Mouse (Mus musculus): Measurements from ENCODE around the gene Gnmt.

DNA sequence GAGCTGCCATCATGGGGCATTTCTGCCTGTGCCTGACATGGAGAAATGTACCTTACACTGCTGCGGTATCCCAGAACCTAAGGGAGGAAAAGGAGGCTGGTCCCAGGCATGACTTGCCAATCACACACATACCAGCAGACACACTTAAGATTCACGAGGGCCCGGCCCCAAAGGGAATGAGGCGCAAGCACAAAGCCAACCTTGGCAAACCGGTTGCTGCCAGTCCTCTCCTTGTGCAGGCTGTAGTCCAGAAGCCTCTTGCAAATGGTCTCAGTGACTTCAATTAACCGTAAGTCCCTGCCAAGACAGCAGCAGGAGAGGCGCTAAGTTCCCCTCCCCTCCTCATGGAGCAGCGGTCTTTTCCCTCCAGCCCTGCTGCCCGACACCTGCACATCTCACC lies 14.0 kb upstream of the Gnmt start:
- TF ChIP-seq CTCF (IDR thresholded peaks at IDR 0.05; ENCODE audit: low read depth, low read length) (no peak), GATA1 (IDR thresholded peaks at IDR 0.05; ENCODE audit: borderline replicate concordance, low read length) (no peak), GATA2 (IDR thresholded peaks at IDR 0.05; ENCODE audit: borderline replicate concordance, low read depth, low read length) (no peak), TAL1 (conservative IDR thresholded peaks at IDR 0.05; ENCODE audit: low read depth, low read length) (no peak)
